Mouse (Mus musculus) hindbrain, embryonic 16.5 days (tissue): ENCODE measurements around the gene Neurl2. TPM values are rescaled to one million over a fixed set of nuclear protein-coding genes. Genes with fewer than 3 reads are reported as not detected.
A peak's percentile ranks its signal among the peaks of the same experiment; 100 is the strongest.
"Not testable (repeated sequence)": the region's sequence is repeated elsewhere in the genome, so short reads cannot be mapped to it uniquely, and the experiment has no call there.

Source experiments
- ATAC-seq: fragments of 200-750 bp; cut with Nextera tagmentation; 2 replicates; pipeline ENCODE4 v1.8.0; 2017; ENCODE audit warnings: moderate TSS enrichment, moderate library complexity
- H3K27ac ChIP-seq: fragments of 300-500 bp; sonication (generic); 2 replicates; pipeline ENCODE4 v1.5.1; 2014; ENCODE audit warnings: low read depth, mild to moderate bottlenecking, control low read depth, low read length, moderate library complexity
- H3K27me3 ChIP-seq: fragments of 300-500 bp; sonication (generic); replicated peaks from 2 replicates; pipeline ENCODE4 v1.6.1; 2014; ENCODE audit warnings: low read length; ENCODE audit not compliant: control insufficient read depth, insufficient read depth
- H3K36me3 ChIP-seq: fragments of 300-500 bp; sonication (generic); 2 replicates; pipeline ENCODE4 v1.6.1; 2014; ENCODE audit warnings: mild to moderate bottlenecking, low read length, moderate library complexity, mixed read lengths; ENCODE audit not compliant: control insufficient read depth, insufficient read depth
- H3K4me1 ChIP-seq: fragments of 300-500 bp; sonication (generic); 2 replicates; pipeline ENCODE4 v1.6.1; 2014; ENCODE audit warnings: low read depth, low read length; ENCODE audit not compliant: control insufficient read depth, insufficient read depth
- H3K4me2 ChIP-seq: fragments of 300-500 bp; sonication (generic); 2 replicates; pipeline ENCODE4 v1.6.1; 2014; ENCODE audit warnings: mild to moderate bottlenecking, low read length, control low read depth, moderate library complexity
- H3K4me3 ChIP-seq: fragments of 300-500 bp; sonication (generic); 2 replicates; pipeline ENCODE4 v1.5.1; 2014; ENCODE audit warnings: mild to moderate bottlenecking, low read length, control low read depth, moderate library complexity
- H3K9ac ChIP-seq: fragments of 300-500 bp; sonication (generic); 2 replicates; pipeline ENCODE4 v1.6.1; 2014; ENCODE audit warnings: low read depth, mild to moderate bottlenecking, control low read depth, low read length, moderate library complexity
- H3K9me3 ChIP-seq: fragments of 300-500 bp; sonication (generic); 2 replicates; pipeline ENCODE4 v1.6.1; 2014; ENCODE audit warnings: mild to moderate bottlenecking, low read length, moderate library complexity; ENCODE audit not compliant: control insufficient read depth
- WGBS: fragments of 180-500 bp; shearing (Covaris S2); extraction: QIAGEN DNeasy Blood & Tissue Kit; methylation state at CpG from one replicate; pipeline ENCODE4 v1.1.7; 2014; 5-methylcytosine and 5-hydroxymethylcytosine counted together
- polyA plus RNA-seq: library from polyadenylated mRNA; unstranded; fragments of >200 nt; fragmentation: Nextera tagmentation; extraction: Ambion mirVana; gene quantifications from 2 replicates; pipeline ENCODE4 v1.2.1, GENCODE M21; 2015

Gene Neurl2
- polyA plus RNA-seq, 1 experiment from 2014 or later, result 7.8 TPM

DNA sequence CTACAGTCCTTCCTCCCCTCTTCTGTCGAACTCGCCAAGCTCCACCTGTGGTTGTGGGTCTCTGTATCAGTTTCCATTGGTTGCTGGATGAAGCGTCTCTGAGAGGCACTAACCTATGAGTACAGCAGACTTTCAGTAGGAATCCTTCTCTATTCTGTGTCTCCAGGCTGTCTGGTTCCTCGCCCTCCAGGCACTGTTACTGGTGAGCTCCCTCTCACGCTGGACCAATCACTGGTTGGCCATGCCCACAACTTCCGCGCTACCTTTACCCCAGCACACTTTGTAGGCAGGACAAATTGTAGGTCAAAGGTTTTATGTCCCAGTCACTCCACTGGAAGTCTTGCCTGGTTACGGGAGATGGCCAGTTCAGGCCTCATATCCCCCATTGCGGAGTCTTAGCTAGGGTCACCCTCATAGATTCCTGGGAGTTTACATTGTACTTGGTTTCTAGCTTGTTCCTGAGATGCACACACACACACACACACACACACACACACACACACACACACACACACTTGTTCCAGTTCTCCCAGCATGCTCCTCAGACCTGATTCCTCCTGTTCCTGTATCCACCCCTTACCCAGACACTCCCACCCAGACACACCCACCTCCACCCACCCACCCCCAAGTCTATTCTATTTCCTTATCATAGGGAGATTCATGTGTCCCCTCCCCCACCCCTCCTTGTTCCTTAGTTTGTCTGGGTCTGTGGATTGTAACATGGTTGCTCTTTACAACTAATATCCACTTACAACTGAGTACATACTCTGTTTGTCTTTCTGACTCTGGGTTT lies 26.6 kb upstream of the Neurl2 start:
- no peak overlapping the region for H3K4me2 ChIP-seq
- 59% methylated on average over 9 of the region's 9 CpGs for WGBS
- H3K27ac ChIP-seq, result no peak overlapping the region
- peaks cover 21% of the 10 kb centered on the region for H3K4me1 ChIP-seq
- no peak overlapping the region for H3K9ac ChIP-seq
- ATAC-seq, result no peak
- H3K36me3 ChIP-seq, result no peaks in the 10 kb centered on the region
- no peak overlapping the region for H3K4me3 ChIP-seq
- no peaks in the 10 kb centered on the region for H3K9me3 ChIP-seq
- H3K27me3 ChIP-seq, result peaks cover 8% of the 10 kb centered on the region; the same call in 1 of the 2 replicates

GRCm38 (mm10) chr2:164859155-164859554 lies 25.9 kb upstream of the Neurl2 start:
- H3K36me3 ChIP-seq, result no peaks in the 10 kb centered on the region
- no peak for ATAC-seq
- H3K4me1 ChIP-seq, result peaks cover 21% of the 10 kb centered on the region
- WGBS, result 54% methylated on average over 2 of the region's 2 CpGs
- H3K9ac ChIP-seq, result no peak overlapping the region
- no peak overlapping the region for H3K4me3 ChIP-seq
- H3K9me3 ChIP-seq, result no peaks in the 10 kb centered on the region
- H3K27ac ChIP-seq, result no peak overlapping the region
- H3K27me3 ChIP-seq, result peaks cover 8% of the 10 kb centered on the region; the same call in 1 of the 2 replicates
- H3K4me2 ChIP-seq, result no peak overlapping the region

DNA sequence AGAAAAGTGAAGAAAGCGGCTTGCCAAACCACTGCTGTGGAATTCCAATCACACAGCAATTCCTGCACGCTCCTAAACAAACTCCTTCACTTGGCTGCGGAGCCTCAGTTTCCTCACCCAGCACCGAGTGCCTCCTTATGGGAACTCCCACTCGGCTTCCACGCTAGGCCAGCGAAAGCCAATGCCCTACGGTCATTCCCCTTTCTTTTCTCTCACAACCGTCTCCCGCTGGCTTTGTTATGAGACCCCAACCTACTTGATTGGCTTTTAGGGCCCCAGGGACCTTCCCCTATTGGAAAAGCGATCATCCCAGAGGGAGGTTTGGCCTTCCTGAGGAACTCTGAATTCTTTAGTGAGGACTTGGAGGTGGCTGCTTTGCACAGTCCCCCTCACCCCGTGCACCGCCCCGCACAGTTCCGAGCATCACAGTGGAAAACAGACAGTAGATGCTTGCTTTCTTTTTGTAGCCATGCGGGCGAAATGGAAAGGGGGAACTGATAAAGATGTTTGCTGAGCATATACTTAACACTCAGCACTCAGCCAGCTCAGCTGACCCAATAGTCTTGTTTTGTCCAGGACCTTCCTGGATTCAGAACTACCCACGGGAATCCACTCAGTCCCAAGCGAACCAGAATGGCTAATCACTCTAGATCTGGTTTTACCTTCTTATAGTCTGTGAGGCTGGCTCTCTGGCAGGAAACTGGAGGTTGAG lies 24.7 kb upstream of the Neurl2 start:
- peak overlapping the region; percentile 58 for H3K4me2 ChIP-seq
- WGBS, result 3% methylated on average over 19 of the region's 19 CpGs
- H3K9ac ChIP-seq, result peak overlapping the region; percentile 56; the same call in 1 of the 2 replicates
- H3K4me1 ChIP-seq, result peaks cover 21% of the 10 kb centered on the region
- H3K27me3 ChIP-seq, result peaks cover 8% of the 10 kb centered on the region; the same call in 1 of the 2 replicates
- H3K27ac ChIP-seq, result peak overlapping the region; percentile 21; the same call in 1 of the 2 replicates
- H3K36me3 ChIP-seq, result no peaks in the 10 kb centered on the region
- ATAC-seq, result peak; percentile 8; the same call in 1 of the 2 replicates
- H3K9me3 ChIP-seq, result no peaks in the 10 kb centered on the region
- H3K4me3 ChIP-seq, result peak overlapping the region; percentile 35

DNA sequence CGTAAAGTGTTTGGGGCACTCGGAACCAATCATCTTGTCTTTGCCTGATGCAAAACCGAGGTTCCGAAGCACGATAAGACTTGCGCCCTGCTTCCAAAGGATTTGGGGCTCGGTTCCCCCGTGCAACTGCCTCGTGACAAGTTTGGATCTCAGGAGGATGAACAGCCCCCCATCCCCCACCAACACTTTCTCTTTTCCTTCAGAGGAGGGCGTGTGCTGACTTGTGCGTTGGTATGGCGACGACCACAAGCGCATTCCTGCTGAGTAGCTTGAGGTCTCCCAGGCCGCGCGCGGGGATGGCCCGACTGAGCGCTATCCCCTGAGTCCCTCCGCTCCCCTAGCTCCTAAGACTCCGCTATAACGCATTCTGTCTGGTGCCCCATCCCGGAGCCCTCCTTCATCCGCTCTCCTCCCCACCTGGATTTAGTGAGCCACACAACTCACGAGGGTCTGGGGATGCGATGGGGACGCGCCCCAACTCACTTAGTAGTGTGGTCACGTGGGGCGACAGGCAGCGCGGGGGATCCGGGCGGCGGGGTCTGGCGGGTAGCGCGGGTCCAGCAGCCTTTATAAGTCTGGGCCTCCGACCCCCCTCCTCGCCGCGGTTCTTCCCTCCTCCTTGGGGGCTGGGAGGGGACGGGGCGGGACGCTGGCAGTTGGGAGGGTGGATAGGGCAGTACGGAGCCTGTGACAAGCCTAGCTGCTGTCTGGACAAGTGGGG lies 24.0 kb upstream of the Neurl2 start, which contains the start of gene Pltp:
Gene Pltp (minus strand): TSS at position 611 of the 721 bp plus-strand sequence.
- peak within 1 kb of the TSS; percentile 56 for H3K9ac ChIP-seq
- H3K4me1 ChIP-seq, result peaks cover 21% of the 10 kb centered on the region
- H3K4me3 ChIP-seq, result peak within 1 kb of the TSS; percentile 35
- peaks cover 8% of the 10 kb centered on the region; the same call in 1 of the 2 replicates for H3K27me3 ChIP-seq
- no peaks in the 10 kb centered on the region for H3K36me3 ChIP-seq
- under 1% methylated on average over 41 of the region's 47 CpGs for WGBS
- no peaks in the 10 kb centered on the region for H3K9me3 ChIP-seq
- peak within 1 kb of the TSS; percentile 21; the same call in 1 of the 2 replicates for H3K27ac ChIP-seq
- peak; percentile 74 for ATAC-seq
- H3K4me2 ChIP-seq, result peak within 1 kb of the TSS; percentile 58

DNA sequence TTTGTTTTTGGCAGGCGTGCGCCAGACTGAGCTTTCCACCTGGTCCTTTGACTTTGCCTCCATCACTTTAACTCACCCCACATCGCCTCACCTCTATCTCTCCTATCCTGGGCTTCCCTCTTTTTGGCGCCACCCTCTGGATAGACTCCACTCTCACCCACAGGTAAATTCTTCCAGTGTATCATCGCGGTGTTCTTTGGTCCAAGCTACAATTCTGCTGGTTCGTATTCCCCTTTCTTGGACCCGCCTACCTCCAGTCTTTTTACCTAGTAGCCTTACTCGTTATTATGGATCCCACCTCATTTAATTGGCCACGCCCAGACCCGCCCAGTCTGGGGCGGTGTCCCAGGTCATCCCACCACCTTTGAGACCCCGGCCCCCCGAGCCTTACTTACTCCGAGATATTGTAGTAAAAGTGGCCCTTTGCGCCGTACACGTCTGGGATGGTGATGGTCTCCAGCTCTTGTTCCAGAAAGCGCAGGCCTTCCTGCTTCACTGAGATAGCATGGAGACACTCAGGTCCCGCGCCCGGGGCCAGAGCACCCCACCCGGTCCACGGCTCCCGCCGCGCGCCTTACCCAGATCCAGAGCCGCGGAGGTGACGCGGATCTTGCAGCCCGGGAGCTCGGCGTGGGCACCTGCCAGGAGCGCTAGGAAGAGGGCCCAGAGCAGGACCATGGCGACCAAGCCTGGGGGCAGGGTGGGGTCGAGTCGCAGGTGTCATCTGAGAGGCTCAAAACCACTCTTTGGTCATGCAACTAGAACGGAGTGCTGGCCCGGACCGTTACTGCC lies 23.2 kb upstream of the Neurl2 start:
- ATAC-seq, result peak; percentile 25; the same call in 1 of the 2 replicates
- under 1% methylated on average over 42 of the region's 42 CpGs for WGBS
- Histone ChIP-seq H3K9me3 (no peaks in the 10 kb centered on the region), H3K9ac (peak overlapping the region; percentile 56), H3K4me2 (peak overlapping the region; percentile 58), H3K27ac (no peak overlapping the region; the same call in 1 of the 2 replicates), H3K4me1 (peaks cover 17% of the 10 kb centered on the region), H3K27me3 (peaks cover 8% of the 10 kb centered on the region; the same call in 1 of the 2 replicates), H3K36me3 (no peaks in the 10 kb centered on the region), H3K4me3 (peak overlapping the region; percentile 35)

DNA sequence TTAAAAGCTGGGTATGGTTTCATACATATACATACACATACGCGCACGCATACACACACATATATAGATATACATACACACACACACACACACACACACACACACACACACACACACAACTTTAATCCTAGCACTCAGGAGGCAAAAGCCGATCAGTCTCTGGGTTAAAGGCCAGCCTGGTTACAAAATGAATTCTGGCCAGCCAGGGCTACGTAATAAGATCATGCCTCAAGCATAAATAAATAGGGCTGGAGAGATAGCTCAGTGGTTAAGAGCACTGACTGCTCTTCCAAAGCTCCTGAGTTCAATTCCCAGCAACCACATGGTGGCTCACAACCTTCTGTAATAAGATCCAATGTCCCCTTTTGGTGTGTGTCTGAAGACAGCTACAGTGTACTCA lies 22.3 kb upstream of the Neurl2 start:
- 84% methylated on average over 5 of the region's 5 CpGs for WGBS
- not testable (repeated sequence) for H3K4me2 ChIP-seq, H3K27me3 ChIP-seq, H3K27ac ChIP-seq, H3K4me3 ChIP-seq, H3K9ac ChIP-seq, H3K9me3 ChIP-seq, H3K36me3 ChIP-seq, ATAC-seq
- peaks cover 17% of the 10 kb centered on the region for H3K4me1 ChIP-seq

- WGBS, result 93% methylated on average over 8 of the region's 8 CpGs
- Histone ChIP-seq H3K9me3 (no peaks in the 10 kb centered on the region), H3K4me1 (no peaks in the 10 kb centered on the region), H3K4me2 (no peak overlapping the region), H3K27ac (no peak overlapping the region), H3K4me3 (no peak overlapping the region), H3K36me3 (no peaks in the 10 kb centered on the region), H3K27me3 (no peaks in the 10 kb centered on the region; the same call in 1 of the 2 replicates), H3K9ac (no peak overlapping the region)
- no peak for ATAC-seq
Observed at GRCm38 (mm10) chr2:164850061-164850460, 16.8 kb upstream of the Neurl2 start.

DNA sequence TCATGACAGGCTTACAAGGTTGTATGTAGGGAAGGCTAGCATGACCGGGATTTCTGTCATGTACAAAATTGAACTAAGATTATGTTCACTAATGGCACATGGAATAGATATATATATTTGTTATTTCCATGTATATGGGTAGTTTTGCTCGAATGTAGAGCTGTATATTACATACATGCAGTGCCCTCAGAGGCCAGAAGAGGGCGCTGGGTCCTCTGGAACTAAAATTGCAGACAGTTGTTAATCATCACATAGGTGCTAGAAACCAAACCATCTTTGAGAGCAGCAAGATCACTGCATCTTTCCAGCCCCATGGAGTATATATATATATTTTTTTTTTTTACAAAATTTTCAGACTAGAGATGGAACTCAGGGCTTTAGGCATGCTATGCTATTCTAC lies 12.5 kb upstream of the Neurl2 start:
- WGBS, result 53% methylated on average over 3 of the region's 3 CpGs
- H3K4me3 ChIP-seq, result no peak overlapping the region
- no peak overlapping the region for H3K4me2 ChIP-seq
- H3K9ac ChIP-seq, result no peak overlapping the region
- H3K27me3 ChIP-seq, result no peaks in the 10 kb centered on the region
- no peak for ATAC-seq
- H3K4me1 ChIP-seq, result no peaks in the 10 kb centered on the region
- no peaks in the 10 kb centered on the region for H3K36me3 ChIP-seq
- H3K9me3 ChIP-seq, result no peaks in the 10 kb centered on the region
- no peak overlapping the region for H3K27ac ChIP-seq
